Mouse (Mus musculus): Measurements from ENCODE around the gene Nsa2.

Nsa2 gene

DNA sequence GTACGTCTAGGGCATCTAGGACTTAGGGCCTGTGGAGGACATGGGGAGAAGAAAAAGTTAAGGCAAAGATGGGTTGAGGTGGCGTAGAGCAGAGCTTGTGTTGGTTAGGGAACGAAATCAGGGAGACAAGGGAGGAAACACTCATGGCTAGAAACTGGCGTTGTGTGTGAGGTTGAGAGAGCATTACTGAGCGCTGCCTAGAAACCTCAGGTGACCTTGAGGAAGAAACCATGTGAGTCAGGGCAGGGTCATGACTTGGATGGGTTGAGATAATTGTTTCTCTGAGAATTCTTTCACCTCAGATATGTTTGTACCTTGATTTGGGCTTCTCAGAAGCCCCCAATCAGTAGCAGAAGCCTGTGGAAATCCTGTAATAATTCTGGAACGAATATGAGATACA lies 50.3 kb downstream of the Nsa2 start:
- DNase-seq (ENCODE audit: low spot score) = no peak

DNA sequence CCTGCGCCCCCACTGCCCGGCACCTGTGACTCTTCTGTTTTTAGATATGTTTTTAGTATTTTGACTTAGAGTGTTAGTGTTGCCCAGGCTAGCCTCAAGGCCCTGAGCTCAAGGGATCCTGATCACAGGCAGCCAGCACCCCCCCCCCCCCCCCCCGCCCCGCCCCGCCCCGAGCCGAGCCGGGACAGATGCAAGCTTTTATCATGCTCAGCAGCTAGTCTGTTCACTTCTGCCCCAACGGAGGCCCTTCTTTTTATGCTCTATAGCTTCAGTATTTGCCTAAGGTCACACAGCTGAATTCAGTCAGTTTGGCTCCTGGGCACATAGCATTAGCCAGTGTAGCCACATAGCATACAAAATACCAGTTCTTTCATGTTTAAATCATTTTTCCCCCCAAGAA lies 51.4 kb downstream of the Nsa2 start:
- DNase-seq (ENCODE audit: low spot score) = no peak

GRCm38 (mm10) chr13:97082432-97082831 lies 55.3 kb downstream of the Nsa2 start:
- DNase-seq (ENCODE audit: low spot score) = no peak

DNA sequence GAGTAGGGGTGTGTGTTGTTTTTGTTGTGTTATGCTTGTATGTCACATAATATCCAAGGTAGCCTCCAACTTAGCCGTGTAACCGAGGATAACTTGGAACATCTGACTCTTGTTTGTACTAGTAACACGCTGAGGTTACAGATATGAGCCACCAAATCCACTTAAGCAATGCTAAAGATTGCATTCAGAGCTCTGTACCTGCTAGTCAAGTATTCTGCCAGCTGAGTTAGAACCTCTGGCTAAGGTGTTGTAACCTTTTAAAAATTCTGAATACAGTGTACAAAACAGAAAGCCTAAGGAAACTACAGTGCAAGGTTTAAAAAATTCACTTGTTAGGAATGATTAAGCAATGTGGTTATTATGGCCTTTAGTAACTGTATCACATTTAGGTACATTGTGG lies 57.1 kb downstream of the Nsa2 start:
- no peak for DNase-seq (ENCODE audit: low spot score)

- DNase-seq (ENCODE audit: low spot score) = no peak
Observed at GRCm38 (mm10) chr13:97080201-97080600, 57.5 kb downstream of the Nsa2 start.
